Mouse (Mus musculus): ENCODE data around the gene Dip2c.

Dip2c gene

GRCm38 (mm10) chr13:9504118-9504856, 228.0 kb downstream of the Dip2c start:
- DNase-seq (ENCODE audit: low read depth, low spot score) = peak; percentile 16

- DNase-seq (ENCODE audit: low read depth, low spot score) = peak; percentile 61
These were observed 262.2 kb downstream of the Dip2c start for GRCm38 (mm10) chr13:9538556-9538955.

GRCm38 (mm10) chr13:9547698-9548344, 271.5 kb downstream of the Dip2c start:
- DNase-seq (ENCODE audit: low read depth, low spot score) = no peak

GRCm38 (mm10) chr13:9562099-9562498, 285.8 kb downstream of the Dip2c start:
- no peak for DNase-seq (ENCODE audit: low read depth, low spot score)

- no peak for DNase-seq (ENCODE audit: low read depth, low spot score)
These were observed 286.6 kb downstream of the Dip2c start for GRCm38 (mm10) chr13:9562921-9563320.

- peak; percentile 10 for DNase-seq (ENCODE audit: low read depth, low spot score)
These were observed 292.5 kb downstream of the Dip2c start for GRCm38 (mm10) chr13:9568852-9569251.

GRCm38 (mm10) chr13:9576686-9577085, 300.4 kb downstream of the Dip2c start:
- no peak for DNase-seq (ENCODE audit: low read depth, low spot score)

GRCm38 (mm10) chr13:9578456-9578855, 302.1 kb downstream of the Dip2c start:
- DNase-seq (ENCODE audit: low read depth, low spot score) = no peak

GRCm38 (mm10) chr13:9581821-9582220, 305.5 kb downstream of the Dip2c start:
- no peak for DNase-seq (ENCODE audit: low read depth, low spot score)

GRCm38 (mm10) chr13:9583579-9583978, 307.3 kb downstream of the Dip2c start:
- DNase-seq (ENCODE audit: low read depth, low spot score) = no peak

- no peak for DNase-seq (ENCODE audit: low read depth, low spot score)
These were observed 323.2 kb downstream of the Dip2c start for GRCm38 (mm10) chr13:9599334-9600096.

- DNase-seq (ENCODE audit: low read depth, low spot score) = no peak
These were observed 325.0 kb downstream of the Dip2c start for GRCm38 (mm10) chr13:9601350-9601749.

GRCm38 (mm10) chr13:9611229-9611628, 334.9 kb downstream of the Dip2c start:
- peak; percentile 68 for DNase-seq (ENCODE audit: low read depth, low spot score)

- DNase-seq (ENCODE audit: low read depth, low spot score) = no peak
These were observed 356.4 kb downstream of the Dip2c start for GRCm38 (mm10) chr13:9632684-9633083.

- DNase-seq (ENCODE audit: low read depth, low spot score) = no peak
These were observed 359.6 kb downstream of the Dip2c start for GRCm38 (mm10) chr13:9635951-9636350.

GRCm38 (mm10) chr13:9636505-9636904, 360.2 kb downstream of the Dip2c start:
- no peak for DNase-seq (ENCODE audit: low read depth, low spot score)

GRCm38 (mm10) chr13:9637949-9638348, 361.6 kb downstream of the Dip2c start:
- no peak for DNase-seq (ENCODE audit: low read depth, low spot score)

GRCm38 (mm10) chr13:9648716-9649115, 372.4 kb downstream of the Dip2c start:
- DNase-seq (ENCODE audit: low read depth, low spot score) = no peak

- no peak for DNase-seq (ENCODE audit: low read depth, low spot score)
These were observed 373.6 kb downstream of the Dip2c start for GRCm38 (mm10) chr13:9649894-9650293.

- peak; percentile 19 for DNase-seq (ENCODE audit: low read depth, low spot score)
These were observed 374.3 kb downstream of the Dip2c start for GRCm38 (mm10) chr13:9650580-9650979.

GRCm38 (mm10) chr13:9653018-9653417, 376.7 kb downstream of the Dip2c start:
- no peak for DNase-seq (ENCODE audit: low read depth, low spot score)

GRCm38 (mm10) chr13:9656613-9657012, 380.3 kb downstream of the Dip2c start:
- DNase-seq (ENCODE audit: low read depth, low spot score) = no peak

Measured in telencephalon, adult 2 months (tissue).